Mouse (Mus musculus) thymus, adult 2 months (tissue): ENCODE results near the gene Gm47995.

ENCODE experiments used
- CTCF ChIP-seq: fragments of 200-500 bp; IDR thresholded peaks from 2 replicates; pipeline ENCODE4 v1.5.1; 2012; ENCODE audit warnings: mild to moderate bottlenecking, control low read depth, low read length, moderate library complexity, borderline replicate concordance; ENCODE audit not compliant: control insufficient read depth, poor library complexity, insufficient read depth; ENCODE audit errors: extremely low read depth
- POLR2A ChIP-seq: fragments of 200-500 bp; IDR thresholded peaks from 2 replicates; pipeline ENCODE4 v1.6.1; 2012; ENCODE audit warnings: mild to moderate bottlenecking, low read length, control low read depth, moderate library complexity; ENCODE audit not compliant: control insufficient read depth, poor library complexity, insufficient read depth; ENCODE audit errors: extremely low read depth

DNA sequence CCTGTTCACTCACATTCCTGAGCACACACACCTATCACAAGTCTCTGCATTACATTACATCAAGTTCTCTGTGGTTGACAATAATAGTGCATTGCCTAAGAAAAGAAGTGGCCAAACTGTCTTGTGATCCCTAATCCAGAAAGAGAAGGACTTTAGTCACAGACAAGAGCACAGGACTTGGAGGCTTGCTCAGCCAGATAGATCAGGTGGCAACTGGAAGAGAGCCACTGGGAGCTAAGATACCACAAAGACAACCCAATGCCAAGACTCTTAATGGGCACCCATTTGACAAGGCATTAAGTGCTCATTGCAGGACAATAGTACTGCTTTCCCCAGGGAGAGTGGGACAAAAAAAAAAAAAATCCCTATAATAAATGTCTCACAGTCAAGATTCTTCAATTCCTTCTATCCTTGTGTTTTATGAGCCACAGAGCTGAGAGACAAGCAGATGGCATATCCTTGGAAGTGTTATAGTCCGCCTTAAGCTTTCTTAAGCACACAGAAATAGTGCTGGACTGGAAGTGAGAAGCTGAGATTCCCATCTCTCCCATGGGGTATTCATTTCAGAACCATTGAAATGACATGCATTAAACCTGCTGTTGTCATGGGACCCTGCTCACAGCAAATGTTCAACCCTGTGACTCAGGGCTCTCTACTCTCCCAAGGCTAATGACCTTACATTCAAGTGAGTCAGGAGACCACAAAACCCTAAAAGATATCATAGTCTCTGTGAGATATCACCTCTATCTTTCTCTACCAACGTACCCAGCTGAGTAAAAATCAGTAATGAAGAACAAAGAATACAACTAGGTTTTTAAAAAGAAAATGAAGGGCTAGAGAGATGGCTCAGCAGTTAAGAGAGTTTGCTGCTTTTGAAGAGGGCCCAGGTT, 26.4 kb upstream of the Gm47995 start:
- TF ChIP-seq CTCF = no peak
- TF ChIP-seq POLR2A = no peak
